Mouse (Mus musculus) forebrain, embryonic 14.5 days (tissue): ENCODE results near the gene Taf4. TPM values are rescaled to one million over a fixed set of nuclear protein-coding genes. Genes with fewer than 3 reads are reported as not detected.

Experiments used
- ATAC-seq: fragments of 200-750 bp; cut with Nextera tagmentation; 2 replicates; pipeline ENCODE4 v1.8.0; 2017; ENCODE audit warnings: mild to moderate bottlenecking, moderate library complexity
- DNase-seq: peaks from one replicate; pipeline ENCODE4 v3.0.0-alpha.2; 2015; ENCODE audit warnings: low spot score
- H3K27ac ChIP-seq: fragments of 300-500 bp; sonication (generic); 2 replicates; pipeline ENCODE4 v1.5.1; 2014; ENCODE audit warnings: low read depth, mild to moderate bottlenecking, control low read depth, low read length, moderate library complexity
- H3K27me3 ChIP-seq: fragments of 300-500 bp; sonication (generic); replicated peaks from 2 replicates; pipeline ENCODE4 v1.6.1; 2014; ENCODE audit warnings: low read length, control low read depth, mixed read lengths; ENCODE audit not compliant: control insufficient read depth, insufficient read depth
- H3K36me3 ChIP-seq: fragments of 300-500 bp; sonication (generic); 2 replicates; pipeline ENCODE4 v1.6.1; 2014; ENCODE audit warnings: low read length, control low read depth; ENCODE audit not compliant: control insufficient read depth, insufficient read depth
- H3K4me1 ChIP-seq: fragments of 300-500 bp; sonication (generic); 2 replicates; pipeline ENCODE4 v1.6.1; 2014; ENCODE audit warnings: antibody characterized with exemption, low read length, control low read depth; ENCODE audit not compliant: control insufficient read depth, insufficient read depth
- H3K4me2 ChIP-seq: fragments of 300-500 bp; sonication (generic); 2 replicates; pipeline ENCODE4 v1.6.1; 2014; ENCODE audit warnings: mild to moderate bottlenecking, control low read depth, low read length
- H3K4me3 ChIP-seq: fragments of 300-500 bp; sonication (generic); 2 replicates; pipeline ENCODE4 v1.5.1; 2014; ENCODE audit warnings: low read depth, low read length, control low read depth
- H3K9ac ChIP-seq: fragments of 300-500 bp; sonication (generic); 2 replicates; pipeline ENCODE4 v1.6.1; 2014; ENCODE audit warnings: mild to moderate bottlenecking, low read length, control low read depth, moderate library complexity
- H3K9me3 ChIP-seq: fragments of 300-500 bp; sonication (generic); replicated peaks from 2 replicates; pipeline ENCODE4 v1.6.1; 2016; ENCODE audit warnings: low read length, control low read depth, mixed read lengths; ENCODE audit not compliant: control insufficient read depth
- WGBS: fragments of 180-500 bp; shearing (Covaris S2); extraction: QIAGEN DNeasy Blood & Tissue Kit; methylation state at CpG from one replicate; pipeline ENCODE4 v1.1.7; 2014; 5-methylcytosine and 5-hydroxymethylcytosine counted together
- polyA plus RNA-seq: library from polyadenylated mRNA; unstranded; fragments of >200 nt; fragmentation: Nextera tagmentation; extraction: Ambion mirVana; gene quantifications from 2 replicates; pipeline ENCODE4 v1.2.1, GENCODE M21; 2014

Taf4 gene
- polyA plus RNA-seq, 1 experiment from 2014 or later, result 4.3 TPM

- Histone ChIP-seq H3K9me3 (no peaks in the 10 kb centered on the region), H3K27ac (peak overlapping the region; percentile 21; the same call in 1 of the 2 replicates), H3K27me3 (no peaks in the 10 kb centered on the region), H3K4me2 (no peak overlapping the region), H3K4me1 (no peaks in the 10 kb centered on the region), H3K9ac (no peak overlapping the region), H3K36me3 (no peaks in the 10 kb centered on the region), H3K4me3 (no peak overlapping the region)
- 11% methylated on average over 2 of the region's 2 CpGs for WGBS
- ATAC-seq, result peak; percentile 81; the same call in 1 of the 2 replicates
- peak; percentile 84 for DNase-seq
These were observed 106.6 kb downstream of the Taf4 start for GRCm38 (mm10) chr2:179869871-179870270.

GRCm38 (mm10) chr2:179867669-179868068 lies 108.8 kb downstream of the Taf4 start:
- WGBS, result 77% methylated on average over 3 of the region's 3 CpGs
- H3K4me1 ChIP-seq, result no peaks in the 10 kb centered on the region
- H3K36me3 ChIP-seq, result no peaks in the 10 kb centered on the region
- H3K4me3 ChIP-seq, result no peak overlapping the region
- ATAC-seq, result no peak
- no peak overlapping the region for H3K4me2 ChIP-seq
- DNase-seq, result no peak
- H3K27ac ChIP-seq, result no peak overlapping the region
- H3K9ac ChIP-seq, result no peak overlapping the region
- no peaks in the 10 kb centered on the region for H3K27me3 ChIP-seq
- H3K9me3 ChIP-seq, result no peaks in the 10 kb centered on the region

GRCm38 (mm10) chr2:179865097-179865496 lies 111.3 kb downstream of the Taf4 start:
- no peaks in the 10 kb centered on the region for H3K4me1 ChIP-seq
- ATAC-seq, result no peak
- H3K9ac ChIP-seq, result no peak overlapping the region
- no peak overlapping the region for H3K27ac ChIP-seq
- no peaks in the 10 kb centered on the region for H3K36me3 ChIP-seq
- no peak overlapping the region for H3K4me3 ChIP-seq
- no peak overlapping the region for H3K4me2 ChIP-seq
- no peaks in the 10 kb centered on the region for H3K9me3 ChIP-seq
- WGBS, result 76% methylated on average over 5 of the region's 5 CpGs
- no peak for DNase-seq
- no peaks in the 10 kb centered on the region for H3K27me3 ChIP-seq

GRCm38 (mm10) chr2:179863266-179863665 lies 113.2 kb downstream of the Taf4 start:
- H3K27ac ChIP-seq, result no peak overlapping the region
- DNase-seq (peak; percentile 37), ATAC-seq (no peak)
- no peak overlapping the region for H3K4me3 ChIP-seq
- no peak overlapping the region for H3K4me2 ChIP-seq
- H3K4me1 ChIP-seq, result no peaks in the 10 kb centered on the region
- H3K9me3 ChIP-seq, result no peaks in the 10 kb centered on the region
- H3K27me3 ChIP-seq, result no peaks in the 10 kb centered on the region
- H3K9ac ChIP-seq, result no peak overlapping the region
- 70% methylated on average over 3 of the region's 3 CpGs for WGBS
- no peaks in the 10 kb centered on the region for H3K36me3 ChIP-seq

- no peaks in the 10 kb centered on the region for H3K4me1 ChIP-seq
- WGBS, result 77% methylated on average over 3 of the region's 3 CpGs
- H3K27me3 ChIP-seq, result no peaks in the 10 kb centered on the region
- no peaks in the 10 kb centered on the region for H3K9me3 ChIP-seq
- no peak overlapping the region for H3K27ac ChIP-seq
- H3K36me3 ChIP-seq, result no peaks in the 10 kb centered on the region
- DNase-seq (no peak), ATAC-seq (no peak)
- H3K4me2 ChIP-seq, result no peak overlapping the region
- H3K9ac ChIP-seq, result no peak overlapping the region
- no peak overlapping the region for H3K4me3 ChIP-seq
These were observed 113.8 kb downstream of the Taf4 start for GRCm38 (mm10) chr2:179862676-179863075.

Other genes with a start within 250 kb of the Taf4 start
- gene Lsm14b, start 48.3 kb upstream of the Taf4 start, polyA plus RNA-seq, result 17.9 and 29.1 TPM in 2 replicates
- 584 and 804 TPM in 2 replicates for gene Psma7, start 65.8 kb upstream of the Taf4 start, polyA plus RNA-seq
- gene Ss18l1, start 65.9 kb upstream of the Taf4 start, polyA plus RNA-seq, result 33.6 and 40.3 TPM in 2 replicates
- gene Mtg2, start 93.9 kb upstream of the Taf4 start, polyA plus RNA-seq, result 32.4 and 34.3 TPM in 2 replicates
- 2.1 and 2.2 TPM in 2 replicates for gene Hrh3, start 127.8 kb upstream of the Taf4 start, polyA plus RNA-seq
- gene Osbpl2, start 142.7 kb upstream of the Taf4 start, polyA plus RNA-seq, result 59.9 and 66.0 TPM in 2 replicates
- gene Adrm1, start 194.8 kb upstream of the Taf4 start, polyA plus RNA-seq, result 147 and 149 TPM in 2 replicates
- gene Lama5, start 249.2 kb upstream of the Taf4 start, polyA plus RNA-seq, result 2.7 and 3.5 TPM in 2 replicates